Mouse (Mus musculus) limb, embryonic 14.5 days (tissue): ENCODE results near the gene Spdye4b. TPM values are rescaled to one million over a fixed set of nuclear protein-coding genes. Genes with fewer than 3 reads are reported as not detected.

Experiments used
- ATAC-seq: fragments of 200-750 bp; cut with Nextera tagmentation; 2 replicates; pipeline ENCODE4 v1.8.0; 2017; ENCODE audit warnings: low read depth, moderate number of reproducible peaks, moderate TSS enrichment; ENCODE audit not compliant: low FRiP score
- DNase-seq: peaks from one replicate; pipeline ENCODE4 v3.0.0-alpha.2; 2015; ENCODE audit warnings: low spot score
- H3K27ac ChIP-seq: fragments of 300-500 bp; sonication (generic); replicated peaks from 2 replicates; pipeline ENCODE4 v1.5.1; 2014; ENCODE audit warnings: low read depth, mild to moderate bottlenecking, low read length, moderate library complexity, mixed read lengths
- H3K27me3 ChIP-seq: fragments of 300-500 bp; sonication (generic); 2 replicates; pipeline ENCODE4 v1.6.1; 2014; ENCODE audit warnings: low read length, mixed read lengths; ENCODE audit not compliant: control insufficient read depth, insufficient read depth
- H3K36me3 ChIP-seq: fragments of 300-500 bp; sonication (generic); 2 replicates; pipeline ENCODE4 v1.6.1; 2014; ENCODE audit warnings: mild to moderate bottlenecking, low read length, moderate library complexity, mixed read lengths; ENCODE audit not compliant: control insufficient read depth, insufficient read depth
- H3K4me1 ChIP-seq: fragments of 300-500 bp; sonication (generic); 2 replicates; pipeline ENCODE4 v1.6.1; 2014; ENCODE audit warnings: antibody characterized with exemption, low read length, mixed read lengths; ENCODE audit not compliant: control insufficient read depth, insufficient read depth
- H3K4me2 ChIP-seq: fragments of 300-500 bp; sonication (generic); replicated peaks from 2 replicates; pipeline ENCODE4 v1.6.1; 2014; ENCODE audit warnings: low read depth, mild to moderate bottlenecking, low read length, moderate library complexity; ENCODE audit not compliant: severe bottlenecking
- H3K4me3 ChIP-seq: fragments of 300-500 bp; sonication (generic); replicated peaks from 2 replicates; pipeline ENCODE4 v1.5.1; 2014; ENCODE audit warnings: low read length
- H3K9ac ChIP-seq: fragments of 300-500 bp; sonication (generic); 2 replicates; pipeline ENCODE4 v1.6.1; 2014; ENCODE audit warnings: mild to moderate bottlenecking, low read depth, low read length, moderate library complexity; ENCODE audit not compliant: severe bottlenecking
- H3K9me3 ChIP-seq: fragments of 300-500 bp; sonication (generic); 2 replicates; pipeline ENCODE4 v1.6.1; 2016; ENCODE audit warnings: low read length; ENCODE audit not compliant: control insufficient read depth
- POLR2A ChIP-seq: fragments of 200-500 bp; IDR thresholded peaks from 2 replicates; pipeline ENCODE4 v1.8.0; 2012; ENCODE audit warnings: inconsistent platforms, mild to moderate bottlenecking, moderate library complexity, borderline replicate concordance; ENCODE audit not compliant: insufficient read depth, insufficient read length; ENCODE audit errors: extremely low read depth
- WGBS: fragments of 180-500 bp; shearing (Covaris S2); extraction: QIAGEN DNeasy Blood & Tissue Kit; methylation state at CpG from one replicate; pipeline ENCODE4 v1.1.7; 2014; 5-methylcytosine and 5-hydroxymethylcytosine counted together
- polyA plus RNA-seq, 2 experiments: library from polyadenylated mRNA; depleted of rRNA in 1 of 2; stranded (reverse) in 1 of 2; unstranded in 1 of 2; fragments of >200 nt; fragmentation: Nextera tagmentation in 1 of 2; extraction: Ambion mirVana in 1 of 2; gene quantifications; 2 replicates each; pipeline versions ENCODE4 v1.2.1 to v1.2.3; 2012 to 2014

Spdye4b gene
- polyA plus RNA-seq, 2 experiments: not detected

- H3K9me3 ChIP-seq: no peaks in the 10 kb centered on the region
- ATAC-seq (no peak), DNase-seq (no peak)
- no peak overlapping the region for H3K27ac ChIP-seq
- H3K4me1 ChIP-seq: no peaks in the 10 kb centered on the region
- 82% methylated on average over 4 of the region's 5 CpGs for WGBS
- no peaks in the 10 kb centered on the region for H3K36me3 ChIP-seq
- no peak overlapping the region for H3K9ac ChIP-seq
- H3K4me3 ChIP-seq: no peak overlapping the region
- no peak overlapping the region for H3K4me2 ChIP-seq
- TF ChIP-seq POLR2A: no peak
- no peaks in the 10 kb centered on the region for H3K27me3 ChIP-seq
Measured at GRCm38 (mm10) chr5:143220996-143221395, 40.2 kb downstream of the Spdye4b start.

- no peak overlapping the region for H3K27ac ChIP-seq
- no peaks in the 10 kb centered on the region for H3K4me1 ChIP-seq
- TF ChIP-seq POLR2A: no peak
- ATAC-seq: no peak
- H3K4me3 ChIP-seq: no peak overlapping the region
- no peak overlapping the region for H3K9ac ChIP-seq
- H3K36me3 ChIP-seq: no peaks in the 10 kb centered on the region
- no peaks in the 10 kb centered on the region for H3K9me3 ChIP-seq
- DNase-seq: no peak
- H3K27me3 ChIP-seq: no peaks in the 10 kb centered on the region
- no peak overlapping the region for H3K4me2 ChIP-seq
- WGBS: 58% methylated on average over 1 of the region's 1 CpGs
Measured at GRCm38 (mm10) chr5:143222287-143222686, 41.5 kb downstream of the Spdye4b start.

GRCm38 (mm10) chr5:143226790-143227189, 46.0 kb downstream of the Spdye4b start, which contains the start of gene Spdye4a:
Gene Spdye4a, minus strand, starts transcription at chr5:143226890.
- Histone ChIP-seq H3K36me3 (no peaks in the 10 kb centered on the region), H3K27ac (no peak within 1 kb of the TSS), H3K4me2 (no peak within 1 kb of the TSS), H3K27me3 (no peaks in the 10 kb centered on the region), H3K9me3 (no peaks in the 10 kb centered on the region), H3K4me3 (no peak within 1 kb of the TSS), H3K9ac (no peak within 1 kb of the TSS), H3K4me1 (no peaks in the 10 kb centered on the region)
- 88% methylated on average over 3 of the region's 3 CpGs for WGBS
- ATAC-seq: no peak
- DNase-seq: no peak
- no peak for TF ChIP-seq POLR2A

GRCm38 (mm10) chr5:143235028-143235693, 54.3 kb downstream of the Spdye4b start, which contains the start of gene Zfp12:
Gene Zfp12, plus strand, starts transcription at chr5:143235163.
- peak; percentile 68; the same call in 1 of the 2 replicates for TF ChIP-seq POLR2A
- peak; percentile 98 for ATAC-seq
- under 1% methylated on average over 36 of the region's 58 CpGs for WGBS

GRCm38 (mm10) chr5:143236036-143236435, 55.2 kb downstream of the Spdye4b start:
- DNase-seq: peak; percentile 9
- H3K27ac ChIP-seq: no peak overlapping the region
- no peak for TF ChIP-seq POLR2A
- peaks cover 41% of the 10 kb centered on the region for H3K36me3 ChIP-seq
- H3K4me1 ChIP-seq: peaks cover 9% of the 10 kb centered on the region
- no peaks in the 10 kb centered on the region for H3K9me3 ChIP-seq
- no peaks in the 10 kb centered on the region for H3K27me3 ChIP-seq
- ATAC-seq: no peak
- peak overlapping the region; percentile 93 for H3K9ac ChIP-seq
- H3K4me2 ChIP-seq: peak overlapping the region; percentile 75
- WGBS: 45% methylated on average over 9 of the region's 9 CpGs
- peak overlapping the region; percentile 91 for H3K4me3 ChIP-seq

More at GRCm38 (mm10) chr5:143235028-143235693, 54.3 kb downstream of the Spdye4b start, which contains the start of gene Zfp12:
- peak within 1 kb of the TSS; percentile 93 for H3K9ac ChIP-seq
- H3K4me3 ChIP-seq: peak within 1 kb of the TSS; percentile 91
- no peaks in the 10 kb centered on the region for H3K9me3 ChIP-seq
- peak within 1 kb of the TSS; percentile 75 for H3K4me2 ChIP-seq
- peaks cover 9% of the 10 kb centered on the region for H3K4me1 ChIP-seq
- no peaks in the 10 kb centered on the region for H3K27me3 ChIP-seq
- peak within 1 kb of the TSS; percentile 98 for H3K27ac ChIP-seq
- H3K36me3 ChIP-seq: peaks cover 32% of the 10 kb centered on the region
- peak; percentile 98 for DNase-seq
